Mouse (Mus musculus): ENCODE measurements around the gene Acvr2a. TPM values are rescaled to one million over a fixed set of nuclear protein-coding genes. Genes with fewer than 3 reads are reported as not detected.
"Not testable (repeated sequence)": the region's sequence is repeated elsewhere in the genome, so short reads cannot be mapped to it uniquely, and the experiment has no call there.

The Acvr2a gene
- 10 to 100 TPM; 21.7 to 25.8 TPM for total RNA-seq (2021)
- long read RNA-seq, experiment 1, full-length matches to known transcripts, result 6 of 8 reads
- long read RNA-seq, experiment 1, partial matches to known transcripts, result 0 of 8 reads
- long read RNA-seq, experiment 1, other reads (novel, unspliced or antisense), result 2 of 8 reads
- long read RNA-seq, experiment 2, full-length matches to known transcripts, result 11 of 12 reads
- long read RNA-seq, experiment 2, partial matches to known transcripts, result 0 of 12 reads
- long read RNA-seq, experiment 2, other reads (novel, unspliced or antisense), result 1 of 12 reads

DNA sequence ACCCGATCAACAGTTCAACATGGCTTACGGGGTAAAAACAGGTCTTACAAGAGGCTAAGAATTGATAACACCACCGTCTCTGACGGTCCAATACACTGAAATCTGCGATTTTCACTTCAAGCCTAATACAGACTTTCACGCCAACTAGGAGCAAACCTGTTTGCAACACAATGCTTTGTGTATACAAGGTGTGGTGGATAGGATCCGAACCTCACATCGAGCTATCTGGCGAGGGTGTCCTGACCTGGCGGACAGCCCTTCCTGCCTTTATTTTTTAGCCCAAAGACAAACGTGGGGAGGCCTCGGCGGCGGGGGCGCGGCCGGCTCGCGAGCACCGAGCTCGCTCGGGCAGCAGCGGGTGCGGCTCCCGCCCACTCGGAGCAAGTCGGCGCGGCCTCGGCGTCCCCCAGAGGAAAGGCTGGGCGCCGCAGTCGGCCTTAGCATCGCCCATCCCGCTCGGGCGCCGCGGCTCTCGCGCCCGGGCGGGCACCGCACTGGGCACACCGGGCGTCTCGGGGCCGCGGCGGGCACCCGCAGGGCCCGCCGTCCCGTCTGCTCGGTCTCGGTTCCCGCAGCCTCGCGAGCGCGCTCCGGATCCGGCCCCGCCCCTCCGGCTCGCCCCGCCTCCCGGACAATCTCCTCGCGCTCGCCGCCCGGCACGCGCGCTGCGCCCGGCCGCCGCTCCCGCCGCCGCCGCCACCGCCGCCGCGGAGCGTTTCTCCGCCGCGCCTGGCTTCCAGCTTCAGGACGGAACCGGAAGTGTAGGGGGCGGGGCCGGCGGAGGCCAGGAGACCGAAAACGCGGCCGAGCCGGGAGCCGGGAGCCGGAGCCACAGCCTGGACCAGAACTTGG is at the start of gene Acvr2a:
Gene Acvr2a, plus strand, starts transcription at position 739 of the 852 bp plus-strand sequence.
- peak; percentile 94 for DNase-seq

DNA sequence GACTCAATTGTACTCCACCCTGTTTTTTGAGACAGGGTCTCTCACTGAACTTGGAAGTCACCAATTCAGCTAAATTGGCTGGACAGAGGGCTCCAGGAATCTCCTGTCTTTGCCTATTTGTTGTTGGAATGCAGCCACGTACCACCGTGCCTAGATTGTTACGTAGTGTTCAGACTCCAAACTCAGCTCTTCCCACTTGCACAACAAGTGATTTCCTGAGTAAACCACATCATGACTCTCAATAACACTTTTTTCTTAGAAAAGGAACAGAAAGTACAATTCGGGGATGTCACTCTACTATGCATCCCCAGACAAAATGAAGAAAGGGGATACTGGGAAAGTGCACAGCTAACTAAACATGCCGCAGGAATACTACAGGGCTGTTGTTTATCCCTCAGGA is 47.4 kb upstream of the Acvr2a start:
- no peak for DNase-seq

DNA sequence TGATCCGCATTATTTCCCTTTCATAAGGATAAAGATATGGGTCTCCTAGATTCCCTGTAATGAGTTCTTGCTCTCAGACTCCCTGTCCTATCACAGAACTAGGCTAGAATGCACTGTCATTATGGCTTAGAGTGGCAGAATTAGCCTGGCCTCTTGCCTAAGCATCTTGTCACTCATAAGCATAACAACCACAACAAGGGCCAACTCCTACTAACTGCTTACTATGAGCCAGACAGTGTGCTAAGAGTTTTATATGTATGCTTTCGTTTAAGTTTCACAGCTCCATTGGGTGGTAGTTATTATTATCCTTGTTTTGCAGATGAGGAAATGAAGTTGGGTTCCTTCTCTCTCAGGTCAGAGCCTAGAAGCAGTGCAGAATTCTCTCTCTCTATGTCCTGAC is 46.1 kb upstream of the Acvr2a start:
- no peak for DNase-seq

DNA sequence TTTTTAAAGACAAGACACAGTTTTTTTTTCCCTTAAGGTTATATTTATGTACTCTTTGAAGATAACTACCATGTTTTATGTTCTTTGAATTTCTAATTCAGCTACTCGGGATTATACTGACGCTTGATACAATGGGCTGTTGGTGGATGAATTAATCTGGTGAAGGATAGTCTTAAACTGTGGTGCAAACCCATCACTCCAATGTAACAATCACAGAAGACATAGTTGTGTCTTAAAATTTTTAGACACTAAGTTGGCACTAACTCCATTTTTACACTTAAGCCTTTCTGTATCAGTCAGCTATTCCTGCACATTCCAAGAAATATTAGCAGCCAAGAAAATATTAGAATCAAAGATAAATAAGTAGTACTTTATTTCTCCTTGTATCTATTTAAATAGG is 45.7 kb upstream of the Acvr2a start:
- DNase-seq, result no peak

DNA sequence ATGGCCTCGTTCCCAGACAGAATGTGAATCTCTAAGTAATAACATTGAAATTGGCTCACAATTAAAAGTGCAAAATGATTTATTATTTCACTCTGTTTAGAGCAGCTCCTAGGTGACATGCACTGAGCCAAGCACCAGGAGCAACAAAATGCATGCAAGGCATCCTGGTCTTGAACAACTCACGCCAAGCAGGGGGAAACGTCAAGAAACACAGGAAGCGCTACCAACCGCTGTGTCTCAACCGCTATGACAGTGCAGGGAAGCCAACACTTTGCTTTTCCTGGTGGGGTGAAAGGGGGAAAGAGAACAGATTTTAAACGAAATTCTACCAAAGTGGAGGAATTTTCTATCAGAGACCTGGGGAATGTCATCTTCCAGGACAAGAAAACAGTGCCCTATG is 43.8 kb upstream of the Acvr2a start:
- DNase-seq, result no peak

DNA sequence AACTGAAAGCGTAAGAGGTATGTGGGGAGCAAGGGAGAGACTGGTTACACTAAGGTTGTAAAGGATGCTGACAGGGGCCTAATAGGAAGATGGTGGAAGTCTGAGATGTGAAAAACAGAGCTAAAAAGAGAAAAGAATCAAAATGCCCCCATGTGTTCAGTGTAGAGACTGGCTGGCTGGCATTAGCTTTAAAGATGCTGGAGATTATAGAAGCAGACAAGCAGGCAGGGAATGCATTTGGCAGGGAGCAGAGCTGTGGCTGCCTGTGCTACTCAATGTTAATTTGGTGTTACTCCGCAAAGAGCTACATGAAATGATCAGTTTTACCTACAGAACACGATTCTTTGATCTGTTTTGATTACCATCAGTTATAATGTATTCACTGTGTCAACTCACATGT is 43.3 kb upstream of the Acvr2a start:
- DNase-seq, result no peak

DNA sequence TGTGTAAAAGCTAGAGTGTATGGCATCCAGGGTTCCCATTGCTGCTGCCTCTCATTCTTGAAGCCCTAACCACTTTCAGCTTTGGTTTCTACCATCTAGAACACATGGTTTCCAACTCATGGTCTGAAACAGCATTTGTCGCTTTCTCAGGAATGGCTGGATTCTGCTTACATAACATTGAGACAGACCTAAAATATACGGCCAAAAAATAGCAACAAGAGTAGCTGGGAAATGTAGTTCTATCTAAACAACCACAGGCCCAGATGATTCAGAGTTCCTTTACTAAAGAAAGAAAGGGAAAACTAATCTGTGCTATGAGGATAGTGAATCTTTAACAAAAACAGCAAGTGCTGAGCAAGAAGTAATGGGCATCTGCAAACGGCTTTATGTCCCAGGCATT is 38.6 kb upstream of the Acvr2a start:
- no peak for DNase-seq

DNA sequence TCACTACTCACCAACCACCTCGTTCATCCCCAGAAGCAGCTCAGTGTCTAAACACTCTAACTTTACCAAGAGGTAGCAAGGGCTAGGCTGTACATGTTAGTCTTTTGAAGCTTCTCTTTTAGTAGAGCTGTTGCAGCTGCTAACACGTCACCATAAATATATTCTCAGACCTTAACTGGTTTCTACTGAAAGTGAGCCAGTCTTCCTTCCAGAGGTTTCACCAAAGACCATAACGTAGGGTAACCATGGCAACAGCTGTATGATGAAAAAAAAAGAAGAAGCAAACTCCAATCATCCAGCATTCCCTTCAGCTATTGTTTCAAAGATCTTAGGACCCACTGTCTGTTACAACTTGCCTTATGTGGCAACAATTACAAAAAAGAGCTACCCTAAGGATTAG is 25.0 kb upstream of the Acvr2a start:
- no peak for DNase-seq

DNA sequence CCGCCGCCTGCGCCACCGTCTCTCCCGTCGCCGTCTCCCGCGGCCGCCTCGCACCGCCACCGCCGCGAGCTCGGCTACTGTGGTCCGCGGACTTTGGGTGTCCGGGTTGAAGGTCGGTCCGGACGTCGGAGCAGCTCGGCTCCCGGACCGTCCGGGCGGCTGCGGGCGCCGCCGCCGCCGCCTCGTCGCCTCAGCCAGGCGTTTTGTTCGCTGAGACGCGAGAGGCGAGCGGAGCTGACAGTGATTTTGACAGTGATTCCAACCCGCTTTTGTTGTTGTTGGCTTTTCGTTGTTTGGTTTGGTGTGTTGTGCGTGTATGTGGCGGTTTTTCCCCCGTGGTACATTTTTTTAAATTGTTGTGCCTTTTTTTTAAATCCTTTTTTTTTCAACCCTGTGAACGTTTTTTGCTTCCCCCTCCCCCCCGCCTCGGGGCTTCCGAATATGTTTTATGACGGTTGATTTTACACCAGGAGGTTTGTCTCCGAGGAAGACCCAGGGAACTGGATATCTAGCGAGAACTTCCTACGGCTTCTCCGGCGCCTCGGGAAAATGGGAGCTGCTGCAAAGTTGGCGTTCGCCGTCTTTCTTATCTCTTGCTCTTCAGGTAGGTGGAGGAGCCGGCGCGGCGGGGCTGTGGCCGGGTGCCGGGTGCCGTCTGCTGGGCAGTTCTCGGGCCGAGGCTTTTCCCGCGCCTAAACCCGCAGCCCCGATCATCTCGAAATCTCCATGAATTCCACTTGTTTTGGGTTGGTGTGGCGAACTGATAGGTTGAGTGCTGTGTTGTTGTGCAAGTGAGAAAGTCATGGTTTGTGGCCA is 522 bp downstream of the Acvr2a start:
- peak; percentile 41 for DNase-seq

DNA sequence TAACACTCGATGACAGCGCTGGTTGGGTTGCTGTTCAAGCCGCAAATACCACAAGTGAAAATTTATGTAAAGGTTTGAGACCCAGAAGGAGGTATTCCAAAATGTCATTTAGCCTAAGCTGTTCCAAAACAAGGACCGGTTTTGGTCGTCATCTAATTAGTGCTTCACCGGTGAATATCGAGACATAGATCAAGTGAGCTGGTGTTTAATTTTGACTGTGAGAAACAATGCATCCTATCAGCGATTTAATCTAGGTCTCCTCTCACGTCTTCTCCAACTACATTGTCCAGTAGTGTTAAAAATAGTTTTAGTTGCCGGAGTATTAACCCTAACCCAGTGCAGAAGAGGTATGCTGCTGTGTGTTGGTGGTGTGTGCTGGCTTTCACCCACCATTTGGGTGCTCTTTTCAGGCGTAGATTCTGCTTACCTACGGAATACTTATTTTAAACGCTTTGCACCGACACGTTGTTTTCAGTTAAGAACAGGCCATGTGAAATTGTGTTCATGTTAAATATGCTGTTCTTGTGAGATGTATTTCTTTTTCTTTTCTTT is 1.2 kb downstream of the Acvr2a start:
- no peak for DNase-seq

DNA sequence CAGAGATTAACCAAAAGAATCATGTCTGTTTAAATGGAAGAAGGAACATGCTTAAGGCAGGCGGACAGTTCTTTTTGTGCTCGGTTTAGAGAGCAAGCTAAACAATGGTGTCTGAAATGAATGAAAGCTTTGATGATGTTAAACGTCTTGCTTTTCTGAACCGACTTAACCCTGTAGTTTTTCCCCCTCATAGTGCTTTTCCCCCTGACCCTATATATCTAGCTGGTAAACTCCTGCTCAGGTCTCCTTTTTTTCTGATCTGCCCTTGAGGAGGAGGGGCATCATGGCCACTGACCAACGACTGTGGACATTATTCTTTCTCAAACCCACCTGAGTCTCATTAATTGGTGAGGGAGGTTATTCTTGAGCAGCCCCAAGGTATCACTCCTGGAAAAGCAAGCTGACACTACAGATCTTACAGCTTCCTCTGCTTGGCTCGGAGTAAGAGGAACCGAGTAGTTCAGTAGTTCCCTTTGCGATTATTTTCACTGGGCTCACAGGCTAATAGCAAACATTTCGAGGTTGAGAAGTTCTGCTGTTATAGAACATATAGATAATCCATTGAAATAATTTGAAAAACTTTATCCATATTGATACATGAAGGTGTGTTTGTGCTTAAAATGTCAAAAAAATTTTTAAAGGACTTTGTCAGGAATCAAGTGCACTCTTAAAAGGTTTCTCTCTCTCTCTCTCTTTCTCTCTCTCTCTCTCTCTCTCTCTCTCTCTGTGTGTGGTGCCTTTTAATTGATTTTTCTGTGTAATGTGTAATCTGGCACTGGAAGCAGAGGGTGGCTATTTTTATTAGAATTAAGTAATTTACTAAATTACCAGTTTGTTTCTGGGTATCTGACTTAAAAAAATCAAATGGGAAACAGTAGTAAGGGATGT is 2.5 kb downstream of the Acvr2a start:
- no peak for DNase-seq

DNA sequence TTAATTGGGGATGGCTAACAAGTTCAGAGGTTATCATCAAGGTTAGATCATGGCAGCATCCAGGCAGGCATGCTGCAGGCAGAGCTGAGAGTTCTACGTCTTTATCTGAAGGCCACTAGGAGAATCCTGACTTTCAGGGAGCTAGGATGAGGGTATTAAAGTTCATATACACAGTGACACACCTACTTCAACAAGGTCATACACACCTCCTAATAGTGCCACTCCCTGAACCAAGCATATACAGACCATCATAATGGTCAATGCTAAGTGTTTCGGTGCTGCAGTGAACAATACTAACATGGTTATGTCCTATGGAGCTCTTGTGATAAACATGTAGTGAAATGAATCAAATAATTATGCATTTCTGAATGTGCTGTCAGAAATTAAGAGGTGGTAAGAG is 12.0 kb downstream of the Acvr2a start:
- no peak for DNase-seq

DNA sequence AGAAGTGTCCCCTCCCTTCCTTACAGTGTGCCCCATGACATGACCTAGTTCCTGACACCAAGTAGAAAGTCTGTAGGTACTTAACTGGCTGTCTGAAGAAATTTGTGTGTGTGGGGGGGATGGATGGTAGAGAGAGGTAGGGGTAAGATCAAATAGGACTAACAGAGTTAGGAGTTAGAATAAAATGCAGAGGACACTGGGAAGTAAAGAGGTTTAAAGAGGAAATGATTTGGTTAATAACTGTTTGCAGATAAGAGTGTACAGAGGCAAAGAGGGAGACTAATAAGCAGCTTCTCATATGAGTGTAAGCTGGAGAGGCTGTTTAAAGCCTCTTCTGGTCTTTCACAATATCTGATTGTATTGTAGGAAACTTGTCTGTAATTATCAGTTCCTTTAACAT is 12.5 kb downstream of the Acvr2a start:
- DNase-seq, result no peak

DNA sequence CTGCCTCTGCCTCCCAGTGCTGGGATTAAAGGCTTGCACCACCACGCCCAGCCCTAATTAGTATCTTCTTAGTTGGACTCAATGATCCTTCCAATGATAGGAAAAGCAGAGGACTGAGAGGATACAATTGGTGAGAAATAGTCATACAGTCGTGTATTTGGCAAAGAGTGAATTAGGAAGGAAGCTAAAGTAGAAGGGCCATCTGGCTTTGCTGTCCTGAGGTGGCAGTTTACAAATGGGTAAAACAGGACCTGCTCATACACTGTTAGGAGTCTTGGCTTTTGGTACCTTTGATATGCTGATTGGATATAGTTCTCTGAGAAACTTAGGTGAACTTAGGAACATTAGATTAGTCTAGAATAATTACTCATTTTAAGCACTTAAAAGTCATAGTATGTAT is 16.6 kb downstream of the Acvr2a start:
- no peak for DNase-seq

DNA sequence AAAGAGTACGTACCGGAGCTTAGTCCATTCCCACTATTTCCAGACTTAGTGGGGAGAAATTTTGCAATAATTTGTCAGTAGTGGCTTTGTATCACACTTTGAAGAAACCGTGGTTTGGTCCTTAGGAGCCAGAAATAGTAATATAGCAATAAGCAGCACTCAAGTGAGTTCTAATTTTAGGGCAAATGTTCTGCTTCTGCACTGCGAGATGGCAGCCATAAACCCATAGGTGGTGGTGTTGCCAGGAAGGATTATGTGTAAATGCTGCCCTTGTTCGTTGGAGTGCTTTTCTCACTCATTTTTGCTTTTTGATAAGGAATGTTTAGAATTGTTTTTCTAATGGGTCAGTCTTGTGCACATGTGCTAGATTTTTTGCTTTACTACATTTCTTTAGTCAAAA is 18.4 kb downstream of the Acvr2a start:
- DNase-seq, result no peak

DNA sequence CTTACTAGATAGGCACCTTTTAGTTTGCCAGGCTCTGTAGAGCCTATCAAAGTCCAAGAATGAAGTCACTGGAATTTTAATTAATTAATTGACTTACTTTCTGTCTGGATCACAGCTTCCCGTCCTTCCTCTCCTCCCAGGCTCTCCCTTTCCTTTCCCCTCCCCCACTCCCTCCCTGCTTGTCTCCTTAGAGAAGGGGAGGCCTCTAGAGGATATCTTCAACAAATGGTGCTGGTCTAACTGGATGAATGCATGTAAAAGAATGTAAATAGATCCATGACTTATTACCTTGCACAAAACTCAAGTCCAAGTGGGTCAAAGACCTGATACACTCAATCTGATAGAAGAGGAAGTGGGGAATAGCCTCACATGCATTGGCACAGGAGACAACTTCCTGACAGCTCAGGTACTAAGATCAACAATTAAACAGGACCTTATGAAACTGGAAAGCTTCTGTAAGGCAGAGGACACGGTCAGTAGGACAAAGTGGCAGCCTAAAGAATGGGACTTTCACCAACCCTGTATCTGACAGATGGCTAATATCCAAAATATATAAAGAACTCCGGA is 20.1 kb downstream of the Acvr2a start:
- DNase-seq, result no peak

DNA sequence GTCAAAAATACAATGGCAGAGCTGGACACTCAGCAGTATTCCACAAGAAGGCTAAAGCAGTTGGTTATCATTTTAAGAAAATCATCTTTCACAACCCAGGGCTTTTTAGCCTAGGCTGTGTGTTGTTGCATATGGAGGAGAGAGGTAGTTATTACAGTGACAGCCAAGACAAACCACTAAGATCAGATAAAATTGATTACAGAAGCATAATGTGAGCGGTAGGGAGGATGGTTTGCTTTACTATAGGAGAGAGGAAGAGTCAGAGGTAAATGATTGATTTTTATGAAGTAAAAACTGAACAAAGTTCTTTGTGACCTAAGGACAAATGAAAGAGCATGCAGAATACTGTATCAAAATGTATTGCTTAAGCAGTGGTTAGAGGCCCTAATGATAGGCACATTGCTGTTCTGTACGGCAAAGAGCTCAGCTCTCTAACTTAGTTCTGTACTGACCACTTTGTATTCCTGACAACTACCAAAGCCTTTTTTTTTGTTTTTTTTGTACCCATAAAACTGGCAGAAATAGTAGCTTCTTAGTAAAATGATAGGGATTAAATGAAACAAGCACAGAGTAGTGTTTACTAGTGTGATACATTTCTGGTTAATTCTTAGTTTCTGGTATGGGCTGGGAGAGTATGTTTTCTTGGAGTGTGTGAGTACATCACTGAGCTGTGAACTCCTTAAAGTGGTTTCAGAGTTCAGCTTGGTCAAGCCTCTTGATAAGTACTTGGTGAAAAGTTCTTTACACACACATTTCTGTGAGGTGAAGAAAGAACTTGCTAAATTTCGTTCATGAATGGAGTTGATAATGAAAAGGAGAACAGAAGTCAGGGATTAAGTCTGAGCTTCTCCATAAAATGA is 27.9 kb downstream of the Acvr2a start:
- DNase-seq, result no peak

DNA sequence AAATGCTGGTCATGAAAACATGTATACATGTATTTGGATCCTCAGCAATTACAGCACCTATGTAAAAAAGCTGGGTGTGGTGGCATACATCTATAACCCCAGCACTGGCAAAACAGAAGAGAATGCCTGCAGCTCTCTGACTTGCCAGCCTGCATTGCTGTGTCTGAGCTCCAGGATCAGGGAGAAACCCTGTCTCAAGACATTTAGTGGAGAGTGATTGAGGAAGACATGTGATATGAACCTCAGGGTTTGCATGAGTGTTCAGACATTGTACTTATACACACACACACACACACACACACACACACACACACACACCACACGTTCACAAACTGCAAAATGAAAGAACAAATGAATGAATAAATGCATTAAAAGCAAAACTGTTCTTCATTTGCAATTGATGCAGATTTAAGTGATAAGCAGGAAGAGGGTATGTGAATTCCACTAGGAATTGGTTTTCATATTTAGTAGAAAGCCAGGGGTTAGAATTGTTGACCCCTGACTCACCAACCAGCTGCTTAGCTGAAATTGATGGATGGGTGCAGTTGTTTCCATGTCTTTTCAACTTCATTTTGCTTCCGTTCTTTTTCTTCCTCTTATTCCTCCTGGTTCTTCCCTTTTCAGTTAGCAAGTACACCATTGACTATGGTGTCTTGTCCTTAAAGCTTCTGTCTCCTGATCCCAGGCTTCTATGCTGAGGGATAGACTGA is 32.9 kb downstream of the Acvr2a start:
- no peak for DNase-seq

DNA sequence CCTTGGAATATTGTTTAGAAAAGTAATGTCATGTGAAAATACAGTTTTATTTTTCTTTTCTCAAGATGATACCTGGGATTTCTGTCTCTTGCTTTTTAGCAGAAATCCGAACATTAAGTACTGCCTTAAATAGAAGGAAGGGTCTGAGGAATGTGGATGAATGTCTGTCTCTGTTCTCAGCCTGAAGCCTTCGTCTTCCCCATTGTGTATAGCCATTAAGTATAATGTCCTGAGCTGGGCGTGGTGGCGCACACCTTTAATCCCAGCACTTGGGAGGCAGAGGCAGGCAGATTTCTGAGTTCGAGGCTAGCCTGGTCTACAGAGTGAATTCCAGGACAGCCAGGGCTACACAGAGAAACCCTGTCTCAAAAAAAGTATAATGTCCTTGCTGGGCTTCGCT is 51.7 kb downstream of the Acvr2a start:
- not testable (repeated sequence) for DNase-seq

All from gastrocnemius, postnatal 10 days (tissue).